Mouse (Mus musculus): ENCODE results near the gene Dhrs13. TPM values are rescaled to one million over a fixed set of nuclear protein-coding genes. Genes with fewer than 3 reads are reported as not detected.

Dhrs13 gene
- polyA plus RNA-seq, 1 experiment from 2014 or later, result 17.5 TPM

- WGBS, result 90% methylated on average over 4 of the region's 4 CpGs
- DNase-seq (ENCODE audit: low spot score), result no peak
- Histone ChIP-seq H3K4me3 (no peak overlapping the region), H3K27ac (no peak overlapping the region), H3K9me3 (replicated peaks) (no peaks in the 10 kb centered on the region), H3K36me3 (peaks cover 77% of the 10 kb centered on the region), H3K27me3 (ENCODE audit: low read depth, poor library complexity, severe bottlenecking) (no peaks in the 10 kb centered on the region), H3K4me1 (peaks cover 9% of the 10 kb centered on the region)
Measured at GRCm38 (mm10) chr11:78074666-78075065, 42.6 kb downstream of the Dhrs13 start.

GRCm38 (mm10) chr11:78079961-78080921 is 48.2 kb downstream of the Dhrs13 start, which contains the start of gene Eral1:
Gene Eral1, minus strand, starts transcription at chr11:78080383.
- Histone ChIP-seq H3K36me3 (peaks cover 30% of the 10 kb centered on the region), H3K27me3 (ENCODE audit: low read depth, poor library complexity, severe bottlenecking) (no peaks in the 10 kb centered on the region), H3K4me1 (peaks cover 16% of the 10 kb centered on the region), H3K4me3 (peak within 1 kb of the TSS; percentile 89), H3K9me3 (replicated peaks) (no peaks in the 10 kb centered on the region), H3K27ac (peak within 1 kb of the TSS; percentile 86)
- WGBS, result under 1% methylated on average over 42 of the region's 42 CpGs
- peak; percentile 89 for DNase-seq (ENCODE audit: low spot score)

- H3K27ac ChIP-seq, result no peak overlapping the region
- DNase-seq (ENCODE audit: low spot score), result no peak
- no peaks in the 10 kb centered on the region for H3K27me3 ChIP-seq (ENCODE audit: low read depth, poor library complexity, severe bottlenecking)
- H3K4me3 ChIP-seq, result no peak overlapping the region
- WGBS, result 38% methylated on average over 1 of the region's 1 CpGs
- peaks cover 16% of the 10 kb centered on the region for H3K4me1 ChIP-seq
- no peaks in the 10 kb centered on the region for H3K9me3 ChIP-seq (replicated peaks)
- no peaks in the 10 kb centered on the region for H3K36me3 ChIP-seq
Measured at GRCm38 (mm10) chr11:78083595-78083994, 51.5 kb downstream of the Dhrs13 start.

- no peaks in the 10 kb centered on the region for H3K27me3 ChIP-seq (ENCODE audit: low read depth, poor library complexity, severe bottlenecking)
- H3K4me3 ChIP-seq, result no peak overlapping the region
- no peaks in the 10 kb centered on the region for H3K4me1 ChIP-seq
- no peaks in the 10 kb centered on the region for H3K36me3 ChIP-seq
- H3K27ac ChIP-seq, result no peak overlapping the region
- no peaks in the 10 kb centered on the region for H3K9me3 ChIP-seq (replicated peaks)
- WGBS, result 81% methylated on average over 4 of the region's 4 CpGs
- DNase-seq (ENCODE audit: low spot score), result no peak
Measured at GRCm38 (mm10) chr11:78086925-78087479, 54.9 kb downstream of the Dhrs13 start.

MicroRNAs encoded within 50 kb of the gene (microRNA counts, 519-probe panel; counts per million panel counts)
- microRNA mmu-miR-144 (684 counts per million, percentile 72 among the panel's probes with 10 or more counts), microRNA mmu-miR-451 (684 counts per million, percentile 72 among the panel's probes with 10 or more counts)

Small RNAs within 50 kb of the gene (microRNA-seq; reads per million reads assigned to microRNA genes)
- gene Mir144 (29.6 reads per million, percentile 34 among the genes with 10 or more reads in this experiment), gene Mir451a (not detected), gene Mir451b (not detected)

Other genes with a start within 250 kb of the Dhrs13 start
- 1.1 and 1.4 TPM in 2 replicates for gene Gm10277, start 244.5 kb upstream of the Dhrs13 start, polyA plus RNA-seq (2016; fragmentation: Nextera tagmentation; extraction: Ambion mirVana)
- gene Pipox, start 138.2 kb upstream of the Dhrs13 start, polyA plus RNA-seq (2016; fragmentation: Nextera tagmentation; extraction: Ambion mirVana), result 0.34 and 0.48 TPM in 2 replicates
- 0.11 and 0.14 TPM in 2 replicates for gene Sez6, start 101.5 kb upstream of the Dhrs13 start, polyA plus RNA-seq (2016; fragmentation: Nextera tagmentation; extraction: Ambion mirVana)
- 21.0 and 23.1 TPM in 2 replicates for gene Phf12, start 49.5 kb upstream of the Dhrs13 start, polyA plus RNA-seq (2016; fragmentation: Nextera tagmentation; extraction: Ambion mirVana)
- gene Flot2, start 5.7 kb downstream of the Dhrs13 start, polyA plus RNA-seq (2016; fragmentation: Nextera tagmentation; extraction: Ambion mirVana), result 58.9 and 64.6 TPM in 2 replicates
- gene Eral1, start 48.1 kb downstream of the Dhrs13 start, polyA plus RNA-seq (2016; fragmentation: Nextera tagmentation; extraction: Ambion mirVana), result 43.4 and 45.4 TPM in 2 replicates
- 22.7 and 24.2 TPM in 2 replicates for gene Fam222b, start 62.4 kb downstream of the Dhrs13 start, polyA plus RNA-seq (2016; fragmentation: Nextera tagmentation; extraction: Ambion mirVana)
- 178 and 181 TPM in 2 replicates for gene Traf4, start 133.3 kb downstream of the Dhrs13 start, polyA plus RNA-seq (2016; fragmentation: Nextera tagmentation; extraction: Ambion mirVana)
- 17.3 and 19.9 TPM in 2 replicates for gene Nek8, start 144.4 kb downstream of the Dhrs13 start, polyA plus RNA-seq (2016; fragmentation: Nextera tagmentation; extraction: Ambion mirVana)
- gene Tlcd1, start 144.4 kb downstream of the Dhrs13 start, polyA plus RNA-seq (2016; fragmentation: Nextera tagmentation; extraction: Ambion mirVana), result 10.0 and 13.1 TPM in 2 replicates
- gene Rpl23a, start 151.3 kb downstream of the Dhrs13 start, polyA plus RNA-seq (2016; fragmentation: Nextera tagmentation; extraction: Ambion mirVana), result 1,157 and 1,293 TPM in 2 replicates
- 139 and 141 TPM in 2 replicates for gene Rab34, start 156.2 kb downstream of the Dhrs13 start, polyA plus RNA-seq (2016; fragmentation: Nextera tagmentation; extraction: Ambion mirVana)
- 0.88 and 1.6 TPM in 2 replicates for gene Proca1, start 161.1 kb downstream of the Dhrs13 start, polyA plus RNA-seq (2016; fragmentation: Nextera tagmentation; extraction: Ambion mirVana)
- gene Sdf2, start 213.5 kb downstream of the Dhrs13 start, polyA plus RNA-seq (2016; fragmentation: Nextera tagmentation; extraction: Ambion mirVana), result 40.9 and 43.8 TPM in 2 replicates
- gene Supt6, start 213.7 kb downstream of the Dhrs13 start, polyA plus RNA-seq (2016; fragmentation: Nextera tagmentation; extraction: Ambion mirVana), result 38.2 and 41.6 TPM in 2 replicates
- 63.6 and 68.9 TPM in 2 replicates for gene 2610507B11Rik, start 229.5 kb downstream of the Dhrs13 start, polyA plus RNA-seq (2016; fragmentation: Nextera tagmentation; extraction: Ambion mirVana)

Measured in limb, embryonic 10.5 days (tissue).